Mouse (Mus musculus): ENCODE measurements around the gene Polr3e.

- TF ChIP-seq GATA1 (IDR thresholded peaks at IDR 0.05; ENCODE audit: borderline replicate concordance, low read length) (no peak), FLI1 (IDR thresholded peaks at IDR 0.05; ENCODE audit: low read length) (no peak)
These were observed 43.1 kb downstream of the Polr3e start for GRCm38 (mm10) chr7:120960601-120961000.

Data from megakaryocyte, embryonic 14.5 days (primary cell).